Mouse (Mus musculus) lung, adult 2 months (tissue): ENCODE measurements around the gene Tmem266. TPM values are rescaled to one million over a fixed set of nuclear protein-coding genes. Genes with fewer than 3 reads are reported as not detected.
A peak's percentile ranks its signal among the peaks of the same experiment; 100 is the strongest.

Source experiments
- DNase-seq: peaks from one replicate; pipeline ENCODE4 v3.0.0; 2022
- H3K4me1 ChIP-seq: fragments of 200-500 bp; 2 replicates; pipeline ENCODE4 v1.6.1; 2011; ENCODE audit warnings: low read length; ENCODE audit not compliant: control insufficient read depth, insufficient read depth
- H3K4me3 ChIP-seq: fragments of 200-500 bp; replicated peaks from 2 replicates; pipeline ENCODE3; 2011; ENCODE audit warnings: low read depth, mild to moderate bottlenecking, control low read depth, low read length; ENCODE audit errors: extremely low read depth
- CTCF ChIP-seq: fragments of 200-500 bp; IDR thresholded peaks from 2 replicates; pipeline ENCODE4 v1.5.1; 2011; ENCODE audit warnings: mild to moderate bottlenecking, low read length, control low read depth; ENCODE audit not compliant: insufficient read depth
- POLR2A ChIP-seq: fragments of 200-500 bp; IDR thresholded peaks from 2 replicates; pipeline ENCODE4 v1.6.1; 2011; ENCODE audit warnings: low read depth, mild to moderate bottlenecking, control low read depth, low read length, borderline replicate concordance; ENCODE audit errors: extremely low read depth
- WGBS: fragments of 180-500 bp; shearing (Covaris S2); methylation state at CpG from one replicate; pipeline ENCODE4 v1.1.7; 2018; 5-methylcytosine and 5-hydroxymethylcytosine counted together
- polyA plus RNA-seq: library from polyadenylated mRNA; depleted of rRNA; stranded (reverse); fragments of >200 nt; gene quantifications from 2 replicates; pipeline ENCODE4 v1.2.3, GENCODE M21; 2012

Tmem266 gene
- polyA plus RNA-seq, 1 experiment = 0.33 TPM

GRCm38 (mm10) chr9:55360861-55361260 lies 34.1 kb downstream of the Tmem266 start:
- DNase-seq = no peak
- no peak overlapping the region for H3K4me3 ChIP-seq
- H3K4me1 ChIP-seq = no peaks in the 10 kb centered on the region
- 50% methylated on average over 7 of the region's 7 CpGs for WGBS
- no peak for TF ChIP-seq CTCF
- TF ChIP-seq POLR2A = no peak

- no peak for TF ChIP-seq POLR2A
- TF ChIP-seq CTCF = no peak
- 32% methylated on average over 5 of the region's 5 CpGs for WGBS
Measured at GRCm38 (mm10) chr9:55361969-55362368, 35.3 kb downstream of the Tmem266 start.

GRCm38 (mm10) chr9:55363707-55364106 lies 37.0 kb downstream of the Tmem266 start:
- TF ChIP-seq POLR2A (no peak), CTCF (no peak)
- DNase-seq = no peak
- no peak overlapping the region for H3K4me3 ChIP-seq
- H3K4me1 ChIP-seq = no peaks in the 10 kb centered on the region

More at GRCm38 (mm10) chr9:55361969-55362368, 35.3 kb downstream of the Tmem266 start:
- no peak for DNase-seq
- Histone ChIP-seq H3K4me1 (no peaks in the 10 kb centered on the region), H3K4me3 (no peak overlapping the region)

DNA sequence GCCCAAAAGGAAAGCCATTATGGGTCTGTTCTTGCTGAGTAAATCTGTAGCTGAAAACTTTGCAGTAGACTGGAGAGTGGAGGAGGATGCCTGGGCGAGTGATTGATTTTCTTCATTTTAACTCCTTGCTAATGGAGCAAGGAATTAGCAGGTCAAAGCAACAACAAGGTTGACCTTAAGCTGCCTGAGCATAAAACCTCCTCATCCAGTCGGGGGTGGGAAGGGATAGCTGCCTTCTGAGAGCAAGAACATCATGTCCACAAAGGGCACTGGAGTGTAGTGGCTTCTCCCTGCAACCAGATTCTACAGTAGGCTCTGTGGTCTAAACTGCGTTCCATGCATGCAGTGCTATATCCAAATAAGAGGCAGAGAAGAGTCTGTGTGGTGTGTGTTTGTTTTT lies 41.3 kb downstream of the Tmem266 start:
- H3K4me1 ChIP-seq = no peaks in the 10 kb centered on the region
- 44% methylated on average over 3 of the region's 3 CpGs for WGBS
- no peak overlapping the region for H3K4me3 ChIP-seq
- TF ChIP-seq CTCF = no peak
- no peak for TF ChIP-seq POLR2A
- DNase-seq = no peak

DNA sequence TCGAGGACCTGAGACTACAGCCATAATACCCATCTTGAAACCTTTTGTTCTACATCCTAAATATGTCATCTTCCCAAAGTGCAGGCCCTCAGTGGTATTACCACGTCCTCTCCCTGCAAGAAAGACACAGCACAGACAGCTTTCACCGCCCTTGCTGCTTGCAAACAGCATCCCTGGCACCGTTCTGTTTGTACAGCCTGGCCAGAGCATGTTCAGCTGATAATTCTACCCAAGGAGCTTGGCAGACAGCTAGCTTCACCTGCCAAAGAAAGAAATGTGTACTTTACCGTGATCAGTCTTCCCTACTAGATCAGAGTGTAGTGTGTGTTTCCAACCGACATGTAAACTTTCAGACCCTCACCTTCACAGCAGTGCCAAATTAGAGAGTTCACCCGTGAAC lies 45.2 kb downstream of the Tmem266 start:
- Histone ChIP-seq H3K4me3 (no peak overlapping the region), H3K4me1 (no peaks in the 10 kb centered on the region)
- TF ChIP-seq CTCF (no peak), POLR2A (no peak)
- no peak for DNase-seq
- 68% methylated on average over 7 of the region's 7 CpGs for WGBS

- H3K4me3 ChIP-seq = no peak overlapping the region
- 72% methylated on average over 10 of the region's 10 CpGs for WGBS
- H3K4me1 ChIP-seq = no peaks in the 10 kb centered on the region
- DNase-seq = no peak
- TF ChIP-seq CTCF (no peak), POLR2A (no peak)
Measured at GRCm38 (mm10) chr9:55377603-55378250, 51.0 kb downstream of the Tmem266 start.

DNA sequence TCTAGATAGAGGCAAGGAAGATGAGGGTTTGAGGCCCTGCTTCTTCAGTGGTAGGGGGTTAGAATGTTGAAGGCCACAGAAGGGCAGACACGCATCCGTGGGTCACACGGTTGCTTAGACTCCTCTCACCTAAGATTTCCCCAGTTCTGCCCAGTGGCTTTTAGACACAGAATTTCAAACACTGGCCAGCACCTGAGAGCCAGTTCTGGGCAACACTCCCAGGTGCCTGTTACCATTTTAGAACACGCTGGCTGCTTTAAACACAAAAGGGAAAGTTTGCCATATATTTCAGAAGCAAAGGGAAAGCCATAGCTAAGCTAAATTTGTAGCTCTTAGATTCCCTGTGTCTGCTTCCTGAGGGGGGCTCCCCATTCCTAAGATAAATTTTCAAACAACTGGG lies 54.7 kb downstream of the Tmem266 start:
- no peak for DNase-seq
- 92% methylated on average over 4 of the region's 4 CpGs for WGBS
- Histone ChIP-seq H3K4me1 (no peaks in the 10 kb centered on the region), H3K4me3 (no peak overlapping the region)
- no peak for TF ChIP-seq POLR2A
- no peak for TF ChIP-seq CTCF

GRCm38 (mm10) chr9:55382441-55382840 lies 55.7 kb downstream of the Tmem266 start:
- no peaks in the 10 kb centered on the region for H3K4me1 ChIP-seq
- no peak overlapping the region for H3K4me3 ChIP-seq
- TF ChIP-seq CTCF = peak; percentile 44; the same call in 1 of the 2 replicates
- TF ChIP-seq POLR2A = no peak
- whole genome bisulfite sequencing = 34% methylated on average over 5 of the region's 5 CpGs
- peak; percentile 23 for DNase-seq

DNA sequence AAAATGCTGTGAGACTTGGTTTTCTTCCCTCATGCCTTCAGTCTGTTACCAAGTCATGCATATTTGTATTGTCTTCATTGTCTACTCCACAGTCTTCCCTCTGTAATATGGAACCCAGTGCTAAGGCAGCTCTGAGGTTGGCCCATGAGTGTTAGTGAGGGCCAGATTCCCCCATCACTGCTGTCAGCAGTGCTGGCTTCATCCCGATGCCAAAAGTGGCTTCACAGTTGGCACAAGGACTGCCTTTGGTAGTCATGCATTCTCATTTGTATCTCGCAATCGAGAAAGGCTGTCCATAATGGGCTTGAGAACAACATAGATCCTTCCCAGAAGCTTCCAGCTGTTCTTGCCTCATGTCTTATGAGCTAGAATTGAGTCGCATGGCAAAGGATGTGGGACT lies 59.4 kb downstream of the Tmem266 start:
- no peak for TF ChIP-seq CTCF
- no peak for TF ChIP-seq POLR2A
- no peak for DNase-seq
- Histone ChIP-seq H3K4me1 (no peaks in the 10 kb centered on the region), H3K4me3 (no peak overlapping the region)
- 92% methylated on average over 4 of the region's 4 CpGs for WGBS

- DNase-seq = no peak
- Histone ChIP-seq H3K4me3 (no peak overlapping the region), H3K4me1 (no peaks in the 10 kb centered on the region)
- 56% methylated on average over 14 of the region's 14 CpGs for WGBS
- no peak for TF ChIP-seq POLR2A
- TF ChIP-seq CTCF = no peak
Measured at GRCm38 (mm10) chr9:55387862-55388505, 61.3 kb downstream of the Tmem266 start.
